Mouse (Mus musculus) embryonic facial prominence, embryonic 13.5 days (tissue): ENCODE data around the gene Gas7. TPM values are rescaled to one million over a fixed set of nuclear protein-coding genes. Genes with fewer than 3 reads are reported as not detected.

Source experiments
- ATAC-seq: fragments of 200-750 bp; cut with Nextera tagmentation; 2 replicates; pipeline ENCODE4 v1.8.0; 2017; ENCODE audit warnings: low read depth; ENCODE audit not compliant: insufficient number of reproducible peaks, insufficient read depth, low FRiP score, low TSS enrichment
- H3K27ac ChIP-seq: fragments of 300-500 bp; sonication (generic); 2 replicates; pipeline ENCODE4 v1.5.1; 2015; ENCODE audit warnings: moderate library complexity, mild to moderate bottlenecking, inconsistent platforms
- H3K27me3 ChIP-seq: fragments of 300-500 bp; sonication (generic); 2 replicates; pipeline ENCODE4 v1.6.1; 2015; ENCODE audit warnings: mild to moderate bottlenecking, inconsistent platforms
- H3K36me3 ChIP-seq: fragments of 300-500 bp; sonication (generic); 2 replicates; pipeline ENCODE4 v1.6.1; 2015; ENCODE audit warnings: mild to moderate bottlenecking, inconsistent platforms
- H3K4me1 ChIP-seq: fragments of 300-500 bp; sonication (generic); 2 replicates; pipeline ENCODE4 v1.6.1; 2015; ENCODE audit warnings: inconsistent platforms
- H3K4me2 ChIP-seq: fragments of 300-500 bp; sonication (generic); 2 replicates; pipeline ENCODE4 v1.6.1; 2015; ENCODE audit warnings: moderate library complexity, mild to moderate bottlenecking, inconsistent platforms
- H3K4me3 ChIP-seq: fragments of 300-500 bp; sonication (generic); 2 replicates; pipeline ENCODE4 v1.5.1; 2015; ENCODE audit warnings: mild to moderate bottlenecking, inconsistent platforms
- H3K9ac ChIP-seq: fragments of 300-500 bp; sonication (generic); 2 replicates; pipeline ENCODE4 v1.6.1; 2015; ENCODE audit warnings: mild to moderate bottlenecking, inconsistent platforms
- H3K9me3 ChIP-seq: fragments of 300-500 bp; sonication (generic); 2 replicates; pipeline ENCODE4 v1.6.1; 2016; ENCODE audit warnings: inconsistent platforms
- WGBS: fragments of 180-500 bp; shearing (Covaris S2); methylation state at CpG from one replicate; pipeline ENCODE4 v1.1.7; 2015; ENCODE audit warnings: mixed read lengths; 5-methylcytosine and 5-hydroxymethylcytosine counted together
- polyA plus RNA-seq: library from polyadenylated mRNA; unstranded; fragments of >200 nt; fragmentation: Nextera tagmentation; extraction: Ambion mirVana; gene quantifications from 2 replicates; pipeline ENCODE4 v1.2.1, GENCODE M21; 2015

Gene Gas7
- polyA plus RNA-seq, 1 experiment from 2014 or later: 9.3 TPM

DNA sequence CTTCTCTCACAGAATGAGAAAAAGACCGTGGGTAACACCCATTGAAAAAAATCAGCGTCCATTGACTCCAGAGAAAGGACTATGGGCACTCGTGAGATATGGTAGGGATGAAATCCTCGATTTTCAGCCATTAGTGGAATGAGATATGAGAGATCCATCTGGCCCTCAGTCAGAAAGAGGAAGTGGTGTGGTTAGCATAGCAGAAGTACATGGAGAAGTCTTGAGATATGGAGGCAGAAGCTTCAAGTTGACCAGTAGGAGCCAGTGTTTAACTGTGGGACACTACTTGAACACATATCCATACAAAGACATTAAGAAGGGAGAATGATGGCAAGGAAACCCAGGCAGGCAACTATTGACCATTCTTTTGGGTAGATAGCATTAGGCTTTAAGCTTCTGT lies 82.1 kb downstream of the Gas7 start:
- ATAC-seq: no peak
- H3K27ac ChIP-seq: no peak overlapping the region
- no peak overlapping the region for H3K4me3 ChIP-seq
- no peak overlapping the region for H3K4me2 ChIP-seq
- H3K9me3 ChIP-seq: no peaks in the 10 kb centered on the region
- H3K4me1 ChIP-seq: 0 out of 2 replicates have a peak, but pooled peaks cover 3% of the 10 kb centered on the region
- WGBS: 83% methylated on average over 4 of the region's 4 CpGs
- no peaks in the 10 kb centered on the region for H3K27me3 ChIP-seq
- H3K36me3 ChIP-seq: no peaks in the 10 kb centered on the region
- no peak overlapping the region for H3K9ac ChIP-seq

DNA sequence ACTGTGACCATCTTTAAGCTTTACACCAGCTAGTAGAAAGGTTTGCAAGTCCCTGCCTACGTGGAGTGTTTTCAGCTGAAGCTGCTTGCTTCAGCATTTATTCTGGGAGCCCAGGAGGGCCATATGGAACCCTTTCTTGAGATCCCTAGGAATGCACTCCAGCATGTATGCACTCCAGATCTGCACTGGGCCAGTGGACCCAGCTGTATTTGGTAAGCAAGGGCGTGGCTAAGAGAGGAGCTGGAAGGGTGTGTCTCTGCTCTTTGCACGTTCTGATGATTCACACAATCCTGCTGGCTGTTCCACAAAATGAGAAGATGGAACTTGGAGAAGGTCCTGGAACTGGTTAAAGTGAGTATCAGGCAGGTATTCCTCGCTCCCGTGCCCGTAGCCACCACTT lies 83.3 kb downstream of the Gas7 start:
- no peak overlapping the region for H3K9ac ChIP-seq
- no peaks in the 10 kb centered on the region for H3K27me3 ChIP-seq
- H3K4me1 ChIP-seq: 0 out of 2 replicates have a peak, but pooled peaks cover 3% of the 10 kb centered on the region
- 73% methylated on average over 6 of the region's 6 CpGs for WGBS
- no peak overlapping the region for H3K27ac ChIP-seq
- H3K4me3 ChIP-seq: no peak overlapping the region
- H3K4me2 ChIP-seq: no peak overlapping the region
- H3K9me3 ChIP-seq: no peaks in the 10 kb centered on the region
- H3K36me3 ChIP-seq: no peaks in the 10 kb centered on the region
- ATAC-seq: no peak

DNA sequence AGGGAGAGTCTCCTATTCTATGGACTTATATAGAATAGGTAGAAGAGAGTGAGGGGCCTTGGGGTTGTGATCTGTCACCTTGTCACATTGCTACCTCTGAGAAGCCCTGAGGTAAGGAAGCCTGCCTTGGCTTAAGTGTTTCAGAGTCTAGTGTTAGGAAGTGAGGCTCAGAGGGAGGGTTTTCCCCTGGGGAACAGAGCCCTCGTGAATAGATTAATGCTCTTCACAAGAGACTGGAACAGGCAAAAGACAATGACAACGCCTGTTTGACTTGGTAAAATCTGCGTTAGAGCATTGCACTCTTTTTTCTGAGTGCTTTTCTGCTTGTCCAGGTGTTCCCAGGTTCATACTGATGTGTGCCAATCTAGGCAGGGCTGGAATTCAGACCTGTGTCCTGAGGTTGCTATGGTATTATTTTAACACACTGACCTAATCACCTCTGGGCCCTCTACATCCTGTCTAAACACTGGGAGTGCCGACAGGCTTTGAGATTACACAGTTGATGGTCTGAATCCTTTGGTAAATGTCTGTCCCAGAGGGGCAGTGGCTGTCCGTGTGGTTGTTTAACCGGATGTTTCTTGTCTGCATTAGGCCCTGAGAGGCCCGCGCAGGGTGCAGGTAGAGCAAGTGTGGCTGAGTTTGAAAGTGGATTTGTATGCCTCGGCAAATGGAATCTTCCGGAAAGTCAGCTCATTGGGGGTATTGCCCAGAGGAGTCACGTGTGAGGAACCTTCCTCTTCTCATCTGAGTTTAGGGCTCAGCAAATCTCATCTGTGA lies 89.6 kb downstream of the Gas7 start:
- ATAC-seq: no peak
- H3K9ac ChIP-seq: no peak overlapping the region
- H3K27ac ChIP-seq: no peak overlapping the region
- no peaks in the 10 kb centered on the region for H3K27me3 ChIP-seq
- no peak overlapping the region for H3K4me2 ChIP-seq
- H3K9me3 ChIP-seq: no peaks in the 10 kb centered on the region
- no peaks in the 10 kb centered on the region for H3K36me3 ChIP-seq
- 39% methylated on average over 11 of the region's 11 CpGs for WGBS
- H3K4me3 ChIP-seq: no peak overlapping the region
- peaks cover 11% of the 10 kb centered on the region for H3K4me1 ChIP-seq

DNA sequence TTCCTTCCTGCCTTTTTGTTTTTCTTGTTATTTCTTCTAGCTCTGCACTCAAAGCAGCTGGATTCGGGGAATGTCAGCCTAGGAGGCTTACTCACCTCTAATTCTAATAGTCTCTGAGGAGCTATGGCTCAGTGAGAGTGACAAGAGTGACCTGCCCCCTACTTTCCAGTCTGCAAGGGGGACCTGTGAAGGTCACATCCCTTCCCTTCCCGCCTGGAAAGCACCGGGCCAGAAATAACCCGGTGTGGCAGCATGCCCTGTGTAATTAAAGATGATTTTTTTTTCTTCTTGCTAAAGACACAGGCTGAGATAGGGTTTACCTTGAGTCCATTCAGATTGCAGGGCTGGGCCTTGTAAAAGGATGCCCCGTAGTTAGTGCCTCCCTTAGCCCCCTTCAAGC lies 91.3 kb downstream of the Gas7 start:
- no peaks in the 10 kb centered on the region for H3K9me3 ChIP-seq
- no peaks in the 10 kb centered on the region for H3K27me3 ChIP-seq
- H3K4me3 ChIP-seq: no peak overlapping the region
- H3K36me3 ChIP-seq: no peaks in the 10 kb centered on the region
- 22% methylated on average over 5 of the region's 5 CpGs for WGBS
- H3K9ac ChIP-seq: no peak overlapping the region
- ATAC-seq: no peak
- no peak overlapping the region for H3K4me2 ChIP-seq
- H3K4me1 ChIP-seq: peaks cover 19% of the 10 kb centered on the region
- no peak overlapping the region for H3K27ac ChIP-seq

DNA sequence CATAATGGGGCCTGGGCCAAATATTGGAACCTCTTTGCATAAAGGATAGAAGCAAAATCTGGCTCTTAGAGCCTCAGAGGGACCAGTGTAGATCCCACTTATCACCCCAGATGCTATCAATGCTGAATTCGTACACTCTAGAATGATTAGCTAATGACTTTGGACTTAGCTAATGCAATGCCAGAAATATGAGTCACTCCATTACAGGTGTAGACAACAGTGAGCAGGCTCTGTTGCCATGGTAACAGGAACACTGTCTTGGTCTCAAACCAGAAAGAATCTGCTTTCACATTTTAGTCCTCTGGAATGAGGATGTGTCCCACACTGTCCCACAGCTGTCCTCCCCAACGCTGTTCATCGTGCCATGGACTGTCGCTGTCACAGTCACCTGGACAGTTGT lies 94.1 kb downstream of the Gas7 start:
- no peak for ATAC-seq
- Histone ChIP-seq H3K27me3 (no peaks in the 10 kb centered on the region), H3K9me3 (no peaks in the 10 kb centered on the region), H3K4me3 (no peak overlapping the region), H3K36me3 (no peaks in the 10 kb centered on the region), H3K4me2 (no peak overlapping the region), H3K27ac (no peak overlapping the region), H3K9ac (no peak overlapping the region), H3K4me1 (peaks cover 19% of the 10 kb centered on the region)
- WGBS: 80% methylated on average over 4 of the region's 4 CpGs

DNA sequence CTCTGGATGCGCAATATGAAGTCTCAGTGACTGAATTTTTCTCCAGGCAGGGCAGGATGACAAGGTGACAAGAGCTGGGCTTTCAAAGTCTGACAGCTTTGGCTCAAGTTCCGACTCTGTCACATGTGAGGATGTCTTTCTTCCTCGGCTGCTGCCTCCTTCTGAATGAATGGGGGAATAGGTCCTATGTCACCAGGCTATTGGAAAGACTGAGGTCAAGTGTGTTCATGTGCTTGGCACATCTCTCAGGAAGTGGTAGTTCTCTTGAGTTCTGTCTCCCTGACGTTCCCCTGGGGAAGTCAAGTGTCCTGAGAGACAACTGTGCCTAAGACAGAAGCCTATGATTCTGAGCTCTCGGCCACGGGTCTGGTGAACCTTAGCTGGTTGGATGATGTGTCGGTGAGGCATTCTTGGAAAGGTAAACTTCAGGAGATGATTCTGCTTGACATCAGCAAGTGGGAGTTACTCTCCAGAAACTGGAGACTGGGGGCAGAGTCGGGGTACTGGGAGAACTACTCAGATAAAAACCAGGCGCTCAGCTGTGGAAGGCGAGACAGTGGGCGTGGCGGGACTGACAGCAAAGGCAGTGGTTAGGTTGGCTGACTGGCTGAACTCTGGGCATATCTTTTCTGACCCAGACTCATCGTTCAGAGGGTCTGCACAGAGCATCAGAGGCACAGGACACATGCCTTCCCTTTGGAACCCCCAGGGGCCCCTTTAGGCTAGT lies 94.7 kb downstream of the Gas7 start:
- Histone ChIP-seq H3K36me3 (no peaks in the 10 kb centered on the region), H3K9ac (no peak overlapping the region), H3K27ac (no peak overlapping the region), H3K27me3 (no peaks in the 10 kb centered on the region), H3K4me2 (no peak overlapping the region), H3K9me3 (no peaks in the 10 kb centered on the region), H3K4me1 (peaks cover 18% of the 10 kb centered on the region), H3K4me3 (no peak overlapping the region)
- WGBS: 70% methylated on average over 13 of the region's 13 CpGs
- ATAC-seq: no peak

DNA sequence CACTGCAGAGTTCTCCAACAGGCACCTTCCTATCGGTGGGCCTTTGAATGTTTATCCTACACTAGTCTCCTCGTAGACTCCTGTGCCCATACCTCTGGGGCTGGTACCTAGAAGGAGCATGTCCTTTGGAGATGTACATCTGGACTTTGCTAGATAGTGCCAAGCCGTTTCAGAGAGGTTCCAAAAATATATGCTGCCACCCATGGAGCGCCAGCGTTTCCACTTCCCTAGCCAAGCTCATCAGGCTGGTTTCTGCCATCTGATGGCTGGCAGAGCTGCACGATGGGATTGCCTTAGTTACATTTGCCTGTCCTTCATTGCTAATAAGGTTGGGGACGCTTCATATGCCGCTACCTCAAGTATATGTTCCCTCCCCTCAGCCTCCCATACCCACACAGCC lies 97.2 kb downstream of the Gas7 start:
- Histone ChIP-seq H3K4me2 (no peak overlapping the region), H3K9me3 (no peaks in the 10 kb centered on the region), H3K4me1 (peaks cover 15% of the 10 kb centered on the region), H3K27me3 (no peaks in the 10 kb centered on the region), H3K9ac (no peak overlapping the region), H3K4me3 (no peak overlapping the region), H3K27ac (no peak overlapping the region), H3K36me3 (no peaks in the 10 kb centered on the region)
- ATAC-seq: no peak
- 87% methylated on average over 8 of the region's 8 CpGs for WGBS

DNA sequence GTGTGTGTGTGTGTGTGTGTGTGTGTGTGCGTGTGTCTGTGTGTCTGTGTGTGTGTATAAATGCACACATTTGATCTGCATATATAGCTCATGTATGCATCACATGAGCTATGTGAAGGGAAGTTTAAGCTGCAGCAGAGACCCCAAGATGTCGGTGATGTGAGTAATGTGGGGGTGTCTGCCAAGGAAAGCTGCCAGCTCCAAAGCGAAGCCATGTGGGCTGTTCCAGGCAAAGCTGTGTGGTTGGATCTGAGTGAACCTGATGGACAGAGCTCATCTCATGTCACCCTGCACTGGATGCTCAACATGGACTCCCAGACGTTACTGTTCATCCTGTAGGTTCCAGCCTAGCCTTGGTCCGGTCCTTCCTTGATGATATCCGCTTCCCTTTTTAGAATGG lies 99.0 kb downstream of the Gas7 start:
- H3K27me3 ChIP-seq: no peaks in the 10 kb centered on the region
- H3K36me3 ChIP-seq: no peaks in the 10 kb centered on the region
- no peaks in the 10 kb centered on the region for H3K9me3 ChIP-seq
- no peak for ATAC-seq
- peaks cover 21% of the 10 kb centered on the region for H3K4me1 ChIP-seq
- 84% methylated on average over 6 of the region's 6 CpGs for WGBS
- H3K4me2 ChIP-seq: no peak overlapping the region
- no peak overlapping the region for H3K4me3 ChIP-seq
- no peak overlapping the region for H3K9ac ChIP-seq
- H3K27ac ChIP-seq: no peak overlapping the region

DNA sequence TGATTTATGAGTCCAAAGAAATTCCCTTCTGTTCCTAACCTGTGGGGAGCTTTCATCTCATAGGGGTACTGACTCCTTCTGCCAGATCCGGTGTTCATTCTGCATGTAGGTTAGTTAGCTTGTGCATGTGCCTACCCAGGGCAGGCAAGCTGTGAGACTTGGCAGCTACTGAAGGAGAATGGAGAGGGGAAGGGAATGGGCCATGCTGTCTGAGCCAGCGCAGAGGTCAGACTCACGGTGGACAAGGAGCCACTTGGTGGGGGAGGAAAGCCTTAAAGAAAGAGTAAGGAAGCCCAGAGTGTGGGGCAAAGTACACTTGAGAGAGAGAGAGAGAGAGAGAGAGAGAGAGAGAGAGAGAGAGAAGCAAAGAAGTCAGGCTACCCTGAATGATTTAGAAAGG lies 101.1 kb downstream of the Gas7 start:
- no peak for ATAC-seq
- H3K36me3 ChIP-seq: no peaks in the 10 kb centered on the region
- no peaks in the 10 kb centered on the region for H3K27me3 ChIP-seq
- H3K4me1 ChIP-seq: peaks cover 14% of the 10 kb centered on the region; the same call in 1 of the 2 replicates
- H3K4me2 ChIP-seq: no peak overlapping the region
- no peak overlapping the region; the same call in 1 of the 2 replicates for H3K9ac ChIP-seq
- no peaks in the 10 kb centered on the region for H3K9me3 ChIP-seq
- H3K4me3 ChIP-seq: no peak overlapping the region
- no peak overlapping the region for H3K27ac ChIP-seq
- 81% methylated on average over 3 of the region's 3 CpGs for WGBS

DNA sequence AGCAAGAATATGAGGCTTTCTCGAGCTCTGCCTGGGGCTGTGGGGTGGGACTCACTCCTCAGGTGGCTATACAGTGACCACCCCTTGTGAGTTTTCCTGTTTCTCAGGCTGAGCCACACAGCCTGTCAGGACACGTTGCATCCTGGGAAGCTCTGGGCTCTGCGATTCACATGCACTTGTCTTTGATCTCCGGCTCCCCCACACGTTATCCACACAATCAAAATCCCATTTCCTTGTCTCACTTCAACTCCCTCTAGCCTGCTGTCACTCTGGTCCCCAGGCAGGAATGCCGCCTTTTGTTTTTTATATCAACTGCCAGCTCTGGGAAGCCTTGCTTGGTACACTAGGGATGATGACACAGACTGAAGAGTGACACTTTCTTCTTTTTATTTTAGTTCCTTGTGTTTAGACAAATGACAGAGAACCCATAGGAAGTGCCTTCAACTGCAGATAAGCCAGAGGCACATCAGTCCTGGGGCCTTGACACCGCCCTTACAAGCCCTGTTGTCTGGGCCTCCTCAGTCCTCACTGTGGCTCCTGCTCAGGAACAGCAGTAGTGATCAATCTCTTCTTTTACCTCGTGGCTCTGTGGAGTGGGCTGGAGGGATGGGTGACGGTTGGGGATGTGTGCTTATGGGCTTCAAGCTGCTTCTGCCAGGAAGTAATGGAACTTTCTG lies 103.7 kb downstream of the Gas7 start:
- H3K4me3 ChIP-seq: no peak overlapping the region
- ATAC-seq: no peak
- H3K27ac ChIP-seq: no peak overlapping the region
- WGBS: 37% methylated on average over 9 of the region's 9 CpGs
- H3K36me3 ChIP-seq: no peaks in the 10 kb centered on the region
- H3K9ac ChIP-seq: no peak overlapping the region
- peaks cover 14% of the 10 kb centered on the region; the same call in 1 of the 2 replicates for H3K4me1 ChIP-seq
- no peaks in the 10 kb centered on the region for H3K27me3 ChIP-seq
- no peaks in the 10 kb centered on the region for H3K9me3 ChIP-seq
- no peak overlapping the region for H3K4me2 ChIP-seq

DNA sequence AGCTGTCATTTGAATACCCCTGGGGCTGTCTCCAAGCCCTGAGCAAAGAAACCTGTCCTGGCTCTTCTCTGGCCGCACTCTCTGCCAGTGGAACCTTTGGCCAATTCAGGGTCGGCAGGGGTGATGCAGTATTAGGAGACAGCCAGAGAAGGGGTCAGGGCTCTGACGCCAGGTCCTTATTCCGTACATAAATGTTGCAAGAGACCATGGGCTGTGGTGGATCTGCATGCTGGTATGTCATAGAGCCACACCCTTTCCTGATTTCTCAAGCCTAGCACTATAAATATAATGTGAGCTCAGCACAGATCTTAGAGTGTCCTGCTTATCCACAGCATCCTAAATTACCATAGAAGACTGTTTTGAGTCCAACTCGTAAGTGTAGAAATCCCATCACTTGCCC lies 104.3 kb downstream of the Gas7 start:
- Histone ChIP-seq H3K27ac (no peak overlapping the region), H3K36me3 (no peaks in the 10 kb centered on the region), H3K27me3 (no peaks in the 10 kb centered on the region), H3K4me3 (no peak overlapping the region), H3K9me3 (no peaks in the 10 kb centered on the region), H3K9ac (no peak overlapping the region), H3K4me2 (no peak overlapping the region), H3K4me1 (peaks cover 14% of the 10 kb centered on the region; the same call in 1 of the 2 replicates)
- 74% methylated on average over 5 of the region's 5 CpGs for WGBS
- ATAC-seq: no peak
